Mouse (Mus musculus): ENCODE measurements around the gene Dusp15. TPM values are rescaled to one million over a fixed set of nuclear protein-coding genes. Genes with fewer than 3 reads are reported as not detected.

The Dusp15 gene
- total RNA-seq, 2 experiments from 2014 or later, result 10.0 to 10.8 TPM

DNA sequence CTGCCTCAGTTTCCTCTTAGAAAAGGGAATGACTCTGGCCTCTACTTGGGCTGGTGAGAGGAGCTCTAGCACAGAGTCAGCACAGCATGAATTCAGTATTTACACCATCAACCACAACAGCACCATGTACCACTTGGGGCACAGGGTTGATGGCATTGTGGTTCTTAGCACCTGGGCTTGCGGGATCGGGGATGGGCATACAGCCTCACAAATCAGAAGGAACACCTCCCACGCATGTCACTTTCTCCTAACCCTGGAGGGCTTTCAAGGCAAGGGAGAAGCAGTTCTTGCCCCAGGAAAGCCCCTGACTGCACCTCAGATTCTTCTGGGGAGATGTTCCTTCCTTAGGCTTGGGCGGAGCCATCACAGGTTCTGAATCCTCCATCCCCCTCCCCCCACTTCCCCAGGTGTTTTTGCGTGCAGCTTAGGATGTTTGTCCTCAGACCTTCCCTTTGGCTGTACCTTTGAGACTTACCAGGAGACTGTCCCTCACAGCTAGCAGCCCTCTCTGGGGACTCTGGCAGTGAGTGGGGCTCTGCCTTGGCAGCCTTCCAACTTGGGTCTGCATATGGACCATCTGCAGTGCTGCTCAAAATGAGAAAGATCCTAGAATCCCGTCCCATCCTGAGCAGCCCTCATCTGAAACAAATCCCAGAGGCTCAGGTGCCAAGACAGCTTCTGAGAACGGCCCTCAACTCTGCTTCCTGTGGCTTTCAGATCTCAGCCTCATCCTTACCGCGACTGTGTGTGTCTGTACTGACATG, 45.0 kb downstream of the Dusp15 start:
- DNase-seq (ENCODE audit: low spot score in 2 of 2), result no peak

GRCm38 (mm10) chr2:152905036-152905829, 46.3 kb downstream of the Dusp15 start:
- no peak for DNase-seq (ENCODE audit: low spot score in 2 of 2)

DNA sequence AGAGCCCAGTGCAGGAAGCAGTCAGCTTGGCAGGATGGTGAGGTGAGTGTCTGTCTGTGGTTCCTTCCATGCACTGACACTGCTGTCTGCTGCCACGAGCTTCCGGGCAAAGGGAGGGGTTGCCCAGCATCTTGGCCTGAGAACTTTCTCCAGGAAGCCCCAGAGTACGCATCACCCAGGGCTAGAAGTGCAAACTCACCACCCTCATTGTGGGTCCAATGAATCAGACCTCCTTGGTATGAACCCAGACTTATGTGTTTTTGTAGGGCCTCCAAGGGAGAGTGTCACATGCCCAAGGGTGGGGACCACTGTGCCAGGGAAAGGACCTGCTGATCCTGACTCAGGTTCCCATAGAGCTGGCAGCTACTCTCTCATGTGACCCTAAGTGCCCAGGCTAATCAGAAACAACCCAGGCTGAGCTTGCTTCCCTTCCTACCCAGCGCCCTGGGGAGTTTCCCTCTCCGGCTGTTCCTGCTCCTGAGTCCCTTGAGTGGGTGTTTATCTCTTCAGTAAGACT, 47.3 kb downstream of the Dusp15 start:
- DNase-seq (ENCODE audit: low spot score in 2 of 2), result no peak

- DNase-seq (ENCODE audit: low spot score in 2 of 2), result no peak
Measured at GRCm38 (mm10) chr2:152903586-152903985, 47.9 kb downstream of the Dusp15 start.

- no peak for DNase-seq (ENCODE audit: low spot score in 2 of 2)
Measured at GRCm38 (mm10) chr2:152902658-152903057, 48.8 kb downstream of the Dusp15 start.

DNA sequence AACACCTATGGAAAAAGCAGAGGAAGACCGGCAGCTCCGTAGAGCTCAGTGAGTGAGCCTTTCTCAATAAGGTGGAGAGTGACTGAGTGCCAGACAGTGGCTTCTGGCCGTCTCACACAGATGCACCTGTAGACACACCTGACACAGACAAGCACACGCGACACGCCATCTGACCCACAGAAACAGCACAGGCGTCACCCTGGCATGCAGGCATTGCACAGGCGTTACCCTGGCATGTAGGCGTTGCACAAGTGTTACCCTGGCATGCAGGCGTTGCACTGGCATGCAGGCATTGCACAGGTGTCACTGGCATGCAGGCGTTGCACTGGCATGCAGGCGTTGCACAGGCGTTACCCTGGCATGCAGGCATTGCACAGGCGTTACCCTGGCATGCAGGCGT, 50.2 kb downstream of the Dusp15 start:
- no peak for DNase-seq (ENCODE audit: low spot score in 2 of 2)

DNA sequence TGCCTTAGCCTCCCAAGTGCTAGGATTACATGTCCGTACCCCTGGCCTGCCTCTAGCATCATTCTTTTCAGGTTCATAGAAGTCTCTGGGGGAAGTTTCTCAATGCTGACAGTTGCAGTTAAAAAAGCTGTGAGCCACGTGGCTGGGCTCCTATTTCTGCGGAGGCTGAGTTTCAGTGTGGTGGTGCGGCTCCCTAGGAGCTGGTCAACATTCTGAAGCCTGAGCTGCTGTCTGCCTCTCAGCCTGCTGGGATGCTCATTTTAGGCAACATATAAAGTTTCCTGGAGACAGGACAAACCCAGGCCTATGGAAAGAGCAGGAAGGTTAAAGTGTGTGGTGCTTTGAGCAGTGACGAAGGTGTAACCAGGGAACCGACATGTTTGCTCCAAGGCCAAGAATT, 52.5 kb downstream of the Dusp15 start:
- no peak for DNase-seq (ENCODE audit: low spot score in 2 of 2)

GRCm38 (mm10) chr2:152896926-152897325, 54.6 kb downstream of the Dusp15 start:
- DNase-seq (ENCODE audit: low spot score in 2 of 2), result no peak

DNA sequence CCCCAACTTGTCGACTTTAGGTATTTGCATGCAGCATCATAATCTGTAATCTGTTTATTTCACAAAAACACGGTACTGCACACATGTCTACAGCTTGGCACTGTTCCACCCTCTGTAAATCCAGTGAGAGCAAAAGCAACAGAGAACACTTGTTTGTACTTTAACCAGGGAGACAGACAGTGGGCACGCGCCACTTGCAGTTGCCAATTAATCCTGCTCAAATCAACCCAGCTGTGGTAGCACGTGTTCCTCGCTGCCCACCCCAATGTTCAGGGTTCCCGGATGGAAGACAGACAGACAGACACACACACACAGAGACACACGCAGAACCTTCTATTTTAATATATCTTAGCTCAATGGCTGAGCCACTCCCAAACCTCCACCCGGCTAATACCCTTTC, 55.7 kb downstream of the Dusp15 start:
- DNase-seq (ENCODE audit: low spot score in 2 of 2), result no peak

Other genes with a start within 250 kb of the Dusp15 start
- gene Id1, start 215.4 kb downstream of the Dusp15 start, total RNA-seq (2021), result 10 to 100 TPM; 19.5 to 22.3 TPM
- 1 to 10 TPM; 1.1 to 2.3 TPM for gene Cox4i2, start 197.5 kb downstream of the Dusp15 start, total RNA-seq (2021)
- gene Bcl2l1, start 120.0 kb downstream of the Dusp15 start, total RNA-seq (2021), result 100 to 1,000 TPM; 134 to 146 TPM
- gene Tpx2, start 103.7 kb downstream of the Dusp15 start, total RNA-seq (2021), result 1 to 10 TPM; 1.6 to 1.9 TPM
- gene Mylk2, start 40.3 kb downstream of the Dusp15 start, total RNA-seq (2021), result not detected
- gene Foxs1, start 18.5 kb downstream of the Dusp15 start, total RNA-seq (2021), result under 1 TPM; 0.58 to 0.89 TPM
- gene Ttll9, start 10.8 kb upstream of the Dusp15 start, total RNA-seq (2021), result 1 to 10 TPM in 1 of 2 experiments, under 1 TPM in 1; 0.94 to 1.3 TPM
- 10 to 100 TPM; 40.5 to 42.9 TPM for gene Pdrg1, start 63.7 kb upstream of the Dusp15 start, total RNA-seq (2021)
- gene Xkr7, start 80.2 kb upstream of the Dusp15 start, total RNA-seq (2021), result 1 to 10 TPM; 1.4 to 2.5 TPM
- gene Ccm2l, start 114.3 kb upstream of the Dusp15 start, total RNA-seq (2021), result 1 to 10 TPM; 2.2 to 3.1 TPM
- 1 to 10 TPM; 1.5 to 2.0 TPM for gene Hck, start 156.8 kb upstream of the Dusp15 start, total RNA-seq (2021)
- gene Tm9sf4, start 209.6 kb upstream of the Dusp15 start, total RNA-seq (2021), result 10 to 100 TPM; 83.4 to 93.9 TPM